Mouse (Mus musculus): Measurements from ENCODE around the gene Stim2.

DNA sequence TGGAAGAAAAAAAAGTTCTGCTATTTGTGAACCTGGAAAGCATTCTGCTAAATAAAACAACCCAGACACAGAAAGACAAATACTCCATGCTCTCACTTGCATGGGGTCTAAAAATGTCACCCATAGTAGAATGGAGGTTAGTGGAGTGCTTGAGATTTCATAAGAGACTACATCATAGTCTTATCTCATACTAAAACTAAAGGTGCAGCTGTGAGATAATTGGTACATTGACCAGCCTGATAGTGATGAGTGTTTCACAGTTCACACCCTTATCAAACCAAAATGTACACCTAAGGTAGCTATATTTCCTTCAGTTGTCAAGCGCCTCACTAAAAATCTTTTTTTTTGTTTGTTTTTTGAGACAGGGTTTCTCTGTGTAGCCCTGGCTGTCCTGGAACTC is 8.5 kb downstream of the Stim2 start:
- TF ChIP-seq CTCF (IDR thresholded peaks at IDR 0.05; ENCODE audit: borderline replicate concordance, extremely low read depth, insufficient read depth, insufficient read length) (no peak), POLR2A (IDR thresholded peaks at IDR 0.05; ENCODE audit: borderline replicate concordance, extremely low read depth, insufficient read depth, insufficient read length, poor library complexity, severe bottlenecking) (no peak)

Data from brain, embryonic 14.5 days (tissue).